Mouse (Mus musculus): ENCODE data around the gene Ptbp3. TPM values are rescaled to one million over a fixed set of nuclear protein-coding genes. Genes with fewer than 3 reads are reported as not detected.
"Not testable (repeated sequence)": the region's sequence is repeated elsewhere in the genome, so short reads cannot be mapped to it uniquely, and the experiment has no call there.

The Ptbp3 gene
- polyA plus RNA-seq, 1 experiment from 2014 or later: 22.2 TPM

GRCm38 (mm10) chr4:59572521-59573118 lies 23.5 kb upstream of the Ptbp3 start:
- no peak overlapping the region for H3K4me2 ChIP-seq
- H3K4me3 ChIP-seq: no peak overlapping the region
- no peaks in the 10 kb centered on the region for H3K36me3 ChIP-seq
- H3K4me1 ChIP-seq (replicated peaks): no peaks in the 10 kb centered on the region
- no peak overlapping the region for H3K9ac ChIP-seq
- no peak for ATAC-seq (ENCODE audit: low FRiP score)
- no peaks in the 10 kb centered on the region for H3K27me3 ChIP-seq
- no peak overlapping the region for H3K27ac ChIP-seq
- 84% methylated on average over 11 of the region's 11 CpGs for WGBS
- no peaks in the 10 kb centered on the region for H3K9me3 ChIP-seq

GRCm38 (mm10) chr4:59570519-59570918 lies 21.4 kb upstream of the Ptbp3 start:
- not testable (repeated sequence) for H3K9ac ChIP-seq; H3K9me3 ChIP-seq; ATAC-seq (ENCODE audit: low FRiP score); H3K4me2 ChIP-seq; H3K36me3 ChIP-seq; H3K4me3 ChIP-seq; H3K27ac ChIP-seq; H3K27me3 ChIP-seq; H3K4me1 ChIP-seq (replicated peaks)
- WGBS: 91% methylated on average over 8 of the region's 8 CpGs

DNA sequence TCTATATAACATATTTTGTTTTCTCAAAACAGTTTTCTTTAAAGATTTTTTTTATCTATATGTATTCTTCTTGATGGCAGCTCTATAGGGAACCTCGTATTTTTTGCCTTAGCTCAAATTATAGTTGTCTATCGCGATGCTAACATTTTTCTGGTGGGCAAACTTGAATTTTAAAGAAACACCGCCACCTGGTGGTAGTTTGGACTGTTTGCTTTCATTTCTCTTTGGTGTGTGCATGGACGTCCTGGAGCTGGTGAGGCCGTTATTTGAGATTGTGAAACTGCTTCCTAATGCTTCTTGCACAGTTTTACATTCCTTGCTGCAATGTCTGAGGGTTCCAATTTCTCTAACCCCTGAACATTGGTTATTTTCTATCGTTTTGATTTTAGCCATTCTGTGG lies 20.4 kb upstream of the Ptbp3 start:
- Histone ChIP-seq H3K4me1 (replicated peaks) (no peaks in the 10 kb centered on the region), H3K27me3 (no peaks in the 10 kb centered on the region), H3K4me2 (no peak overlapping the region), H3K9ac (no peak overlapping the region), H3K27ac (no peak overlapping the region), H3K9me3 (0 out of 2 replicates have a peak, but pooled peaks cover 2% of the 10 kb centered on the region), H3K4me3 (no peak overlapping the region), H3K36me3 (no peaks in the 10 kb centered on the region)
- 4% methylated on average over 7 of the region's 7 CpGs for WGBS
- 0 out of 2 replicates have a peak, but pooled peaks have one; percentile 54 for ATAC-seq (ENCODE audit: low FRiP score)

- H3K36me3 ChIP-seq: no peaks in the 10 kb centered on the region
- no peak overlapping the region for H3K9ac ChIP-seq
- H3K4me2 ChIP-seq: no peak overlapping the region
- no peaks in the 10 kb centered on the region for H3K4me1 ChIP-seq (replicated peaks)
- no peak for ATAC-seq (ENCODE audit: low FRiP score)
- H3K27ac ChIP-seq: no peak overlapping the region
- WGBS: 87% methylated on average over 6 of the region's 6 CpGs
- H3K9me3 ChIP-seq: 0 out of 2 replicates have a peak, but pooled peaks cover 2% of the 10 kb centered on the region
- no peaks in the 10 kb centered on the region for H3K27me3 ChIP-seq
- H3K4me3 ChIP-seq: no peak overlapping the region
Observed at GRCm38 (mm10) chr4:59567576-59568260, 18.6 kb upstream of the Ptbp3 start.

DNA sequence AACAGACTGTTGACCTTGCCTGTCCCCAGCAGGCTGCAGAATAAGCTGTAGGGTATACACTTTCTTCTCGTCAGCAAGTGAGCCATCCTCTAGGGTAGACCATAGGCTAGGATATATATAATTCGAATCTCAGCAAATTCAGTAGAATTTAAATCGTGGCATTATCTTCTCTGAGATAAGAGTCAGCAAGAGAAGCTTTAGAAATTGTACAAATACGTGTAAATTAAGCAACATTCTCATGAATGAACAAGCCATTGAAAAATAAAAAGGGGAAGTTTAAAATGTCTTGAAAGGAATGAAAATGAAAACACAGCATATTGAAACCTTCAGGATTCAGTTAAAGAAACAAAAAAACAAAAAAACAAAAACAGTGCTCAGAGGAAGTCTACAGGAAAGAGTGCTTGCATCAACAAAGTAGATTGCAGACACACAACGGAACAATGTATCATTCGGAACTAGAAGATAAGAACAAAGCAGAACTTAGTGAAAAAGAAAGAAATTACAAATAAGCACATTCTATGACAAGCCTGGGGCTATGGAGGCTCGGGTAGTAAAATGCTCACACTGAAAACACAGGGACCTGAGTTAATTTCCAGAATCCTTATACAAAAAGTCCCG lies 16.5 kb upstream of the Ptbp3 start:
- H3K9ac ChIP-seq: no peak overlapping the region
- H3K4me1 ChIP-seq (replicated peaks): no peaks in the 10 kb centered on the region
- H3K9me3 ChIP-seq: 0 out of 2 replicates have a peak, but pooled peaks cover 2% of the 10 kb centered on the region
- no peak overlapping the region for H3K4me3 ChIP-seq
- no peak overlapping the region for H3K27ac ChIP-seq
- 83% methylated on average over 8 of the region's 8 CpGs for WGBS
- no peaks in the 10 kb centered on the region for H3K36me3 ChIP-seq
- ATAC-seq (ENCODE audit: low FRiP score): no peak
- H3K27me3 ChIP-seq: no peaks in the 10 kb centered on the region
- H3K4me2 ChIP-seq: no peak overlapping the region

DNA sequence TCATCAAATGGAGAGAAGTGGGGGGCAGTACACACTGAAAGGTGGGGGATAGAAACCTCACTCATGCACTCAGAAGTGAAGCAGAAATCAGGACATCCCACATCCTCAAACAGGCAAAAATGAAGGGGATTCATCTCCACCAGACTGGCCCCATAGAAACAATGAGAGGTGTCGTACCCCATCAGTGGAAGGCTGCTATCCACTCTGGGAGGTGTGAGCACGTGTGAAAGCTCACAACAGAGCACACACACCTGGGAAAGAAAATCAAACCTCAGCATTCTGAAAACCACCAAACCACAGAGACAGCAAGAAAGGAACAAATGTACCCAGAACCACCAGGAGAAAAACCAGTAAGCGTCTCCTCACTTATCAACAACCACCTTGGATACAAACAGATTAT lies 15.0 kb upstream of the Ptbp3 start:
- WGBS: 81% methylated on average over 3 of the region's 3 CpGs
- Histone ChIP-seq H3K36me3 (no peaks in the 10 kb centered on the region), H3K4me1 (replicated peaks) (no peaks in the 10 kb centered on the region), H3K9me3 (0 out of 2 replicates have a peak, but pooled peaks cover 2% of the 10 kb centered on the region), H3K4me2 (no peak overlapping the region), H3K4me3 (no peak overlapping the region), H3K27ac (no peak overlapping the region), H3K27me3 (no peaks in the 10 kb centered on the region), H3K9ac (no peak overlapping the region)
- ATAC-seq (ENCODE audit: low FRiP score): no peak

- WGBS: 94% methylated on average over 6 of the region's 6 CpGs
- no peak for ATAC-seq (ENCODE audit: low FRiP score)
Observed at GRCm38 (mm10) chr4:59560141-59560540, 11.0 kb upstream of the Ptbp3 start.

GRCm38 (mm10) chr4:59558096-59558720 lies 9.0 kb upstream of the Ptbp3 start:
- no peak overlapping the region for H3K4me3 ChIP-seq
- no peak overlapping the region for H3K9ac ChIP-seq
- no peaks in the 10 kb centered on the region for H3K27me3 ChIP-seq
- H3K9me3 ChIP-seq: no peaks in the 10 kb centered on the region
- WGBS: 69% methylated on average over 6 of the region's 6 CpGs
- no peak overlapping the region for H3K27ac ChIP-seq
- no peaks in the 10 kb centered on the region for H3K4me1 ChIP-seq (replicated peaks)
- H3K36me3 ChIP-seq: no peaks in the 10 kb centered on the region
- H3K4me2 ChIP-seq: no peak overlapping the region
- no peak for ATAC-seq (ENCODE audit: low FRiP score)

More at GRCm38 (mm10) chr4:59560141-59560540, 11.0 kb upstream of the Ptbp3 start:
- Histone ChIP-seq H3K27ac (no peak overlapping the region), H3K36me3 (no peaks in the 10 kb centered on the region), H3K9ac (no peak overlapping the region), H3K4me3 (no peak overlapping the region), H3K27me3 (no peaks in the 10 kb centered on the region), H3K4me1 (replicated peaks) (no peaks in the 10 kb centered on the region), H3K4me2 (no peak overlapping the region), H3K9me3 (no peaks in the 10 kb centered on the region)

DNA sequence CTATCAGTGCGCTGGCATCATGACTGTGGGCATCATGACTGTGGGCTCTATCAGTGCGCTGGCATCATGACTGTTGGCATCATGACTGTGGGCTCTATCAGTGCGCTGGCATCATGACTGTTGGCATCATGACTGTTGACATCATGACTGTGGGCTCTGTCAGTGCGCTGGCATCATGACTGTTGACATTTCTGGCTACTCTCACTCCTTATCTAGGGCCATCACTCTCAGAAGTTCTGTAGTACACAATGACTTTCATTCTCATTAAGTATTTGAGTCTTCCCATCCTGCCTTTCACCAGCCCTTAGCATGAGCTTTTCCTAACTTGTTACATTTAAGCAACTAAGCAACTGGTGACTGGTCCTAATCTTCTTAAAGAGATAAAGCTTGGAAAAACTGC lies 8.2 kb upstream of the Ptbp3 start:
- 98% methylated on average over 4 of the region's 4 CpGs for WGBS
- not testable (repeated sequence) for H3K27ac ChIP-seq; H3K4me1 ChIP-seq (replicated peaks); H3K36me3 ChIP-seq; H3K9me3 ChIP-seq; ATAC-seq (ENCODE audit: low FRiP score); H3K4me2 ChIP-seq; H3K27me3 ChIP-seq; H3K4me3 ChIP-seq; H3K9ac ChIP-seq

- Histone ChIP-seq H3K36me3 (no peaks in the 10 kb centered on the region), H3K4me1 (replicated peaks) (no peaks in the 10 kb centered on the region), H3K4me2 (no peak overlapping the region), H3K4me3 (no peak overlapping the region), H3K27me3 (no peaks in the 10 kb centered on the region), H3K27ac (no peak overlapping the region), H3K9me3 (no peaks in the 10 kb centered on the region), H3K9ac (no peak overlapping the region)
- ATAC-seq (ENCODE audit: low FRiP score): no peak
Observed at GRCm38 (mm10) chr4:59555177-59555576, 6.0 kb upstream of the Ptbp3 start.

DNA sequence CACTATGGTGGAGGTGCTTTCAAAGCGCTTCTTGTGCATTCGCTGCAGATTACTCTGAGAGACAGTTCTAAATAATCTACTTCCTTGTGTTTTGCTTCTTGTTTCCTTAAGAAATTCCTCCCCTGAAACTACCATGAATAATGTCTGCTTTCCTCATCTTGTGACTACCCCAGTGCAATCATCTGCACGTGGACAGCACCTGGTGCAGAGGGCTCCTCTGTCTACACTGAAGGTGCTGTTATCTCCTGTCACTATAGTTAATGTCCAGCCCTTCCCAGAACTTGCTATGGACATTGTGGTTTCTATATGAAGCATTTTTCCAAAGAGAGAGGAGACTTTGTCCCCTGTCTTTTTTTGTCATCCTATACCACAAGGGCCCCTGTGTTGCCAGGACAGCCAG lies 4.4 kb upstream of the Ptbp3 start:
- no peak overlapping the region for H3K4me3 ChIP-seq
- peaks cover 5% of the 10 kb centered on the region; the same call in 1 of the 2 replicates for H3K4me1 ChIP-seq (replicated peaks)
- no peak overlapping the region for H3K4me2 ChIP-seq
- no peak overlapping the region for H3K9ac ChIP-seq
- WGBS: 82% methylated on average over 3 of the region's 3 CpGs
- H3K27me3 ChIP-seq: no peaks in the 10 kb centered on the region
- no peaks in the 10 kb centered on the region for H3K36me3 ChIP-seq
- no peaks in the 10 kb centered on the region for H3K9me3 ChIP-seq
- H3K27ac ChIP-seq: no peak overlapping the region
- no peak for ATAC-seq (ENCODE audit: low FRiP score)

GRCm38 (mm10) chr4:59552835-59553234 lies 3.7 kb upstream of the Ptbp3 start:
- Histone ChIP-seq H3K4me2 (no peak overlapping the region), H3K4me1 (replicated peaks) (peaks cover 8% of the 10 kb centered on the region), H3K36me3 (no peaks in the 10 kb centered on the region), H3K27ac (no peak overlapping the region), H3K9ac (no peak overlapping the region), H3K27me3 (no peaks in the 10 kb centered on the region), H3K4me3 (no peak overlapping the region), H3K9me3 (no peaks in the 10 kb centered on the region)
- 94% methylated on average over 5 of the region's 5 CpGs for WGBS
- no peak for ATAC-seq (ENCODE audit: low FRiP score)
